Mouse (Mus musculus) heart, postnatal 0 days (tissue): Measurements from ENCODE around the gene Gm20696. TPM values are rescaled to one million over a fixed set of nuclear protein-coding genes. Genes with fewer than 3 reads are reported as not detected.

ENCODE experiments used
- ATAC-seq: fragments of 200-750 bp; cut with Nextera tagmentation; 2 replicates; pipeline ENCODE4 v1.8.0; 2017; ENCODE audit warnings: low read depth, moderate number of reproducible peaks, moderate library complexity; ENCODE audit not compliant: insufficient read depth
- DNase-seq: peaks from one replicate; pipeline ENCODE4 v3.0.0-alpha.2; 2016; ENCODE audit warnings: low spot score
- H3K27ac ChIP-seq: fragments of 300-500 bp; sonication (generic); 2 replicates; pipeline ENCODE4 v1.5.1; 2014; ENCODE audit warnings: low read depth, mild to moderate bottlenecking
- H3K27me3 ChIP-seq: fragments of 300-500 bp; sonication (generic); 2 replicates; pipeline ENCODE4 v1.6.1; 2014; ENCODE audit warnings: low read length, mixed read lengths; ENCODE audit not compliant: control insufficient read depth, insufficient read depth
- H3K36me3 ChIP-seq: fragments of 300-500 bp; sonication (generic); replicated peaks from 2 replicates; pipeline ENCODE4 v1.6.1; 2014; ENCODE audit warnings: low read length, mixed read lengths; ENCODE audit not compliant: control insufficient read depth, insufficient read depth
- H3K4me1 ChIP-seq: fragments of 300-500 bp; sonication (generic); 2 replicates; pipeline ENCODE4 v1.6.1; 2014; ENCODE audit warnings: antibody characterized with exemption; ENCODE audit not compliant: control insufficient read depth, insufficient read depth
- H3K4me2 ChIP-seq: fragments of 300-500 bp; sonication (generic); 2 replicates; pipeline ENCODE4 v1.6.1; 2014; ENCODE audit warnings: low read depth, mild to moderate bottlenecking, low read length, moderate library complexity
- H3K4me3 ChIP-seq: fragments of 300-500 bp; sonication (generic); 2 replicates; pipeline ENCODE4 v1.5.1; 2014; ENCODE audit warnings: low read depth, low read length
- H3K9ac ChIP-seq: fragments of 300-500 bp; sonication (generic); replicated peaks from 2 replicates; pipeline ENCODE4 v1.6.1; 2014; ENCODE audit warnings: low read depth, low read length, mixed read lengths
- H3K9me3 ChIP-seq: fragments of 300-500 bp; sonication (generic); replicated peaks from 2 replicates; pipeline ENCODE4 v1.6.1; 2016; ENCODE audit warnings: low read length; ENCODE audit not compliant: control insufficient read depth
- CTCF ChIP-seq: IDR thresholded peaks from 2 replicates; pipeline ENCODE4 v1.5.1; 2016; ENCODE audit warnings: antibody characterized with exemption, control low read depth, low read depth
- EP300 ChIP-seq: IDR thresholded peaks from 2 replicates; pipeline ENCODE4 v1.6.1; 2016; ENCODE audit warnings: antibody characterized with exemption, low read depth
- WGBS: fragments of 180-500 bp; shearing (Covaris S2); extraction: QIAGEN DNeasy Blood & Tissue Kit; methylation state at CpG from one replicate; pipeline ENCODE4 v1.1.7; 2014; 5-methylcytosine and 5-hydroxymethylcytosine counted together
- polyA plus RNA-seq: library from polyadenylated mRNA; unstranded; fragments of >200 nt; fragmentation: Nextera tagmentation; extraction: Ambion mirVana; gene quantifications from 2 replicates; pipeline ENCODE4 v1.2.1, GENCODE M21; 2015
- total RNA-seq: library from RNA; depleted of rRNA; stranded (reverse); fragments of >200 nt; gene quantifications from 2 replicates; pipeline ENCODE4 v1.2.3, GENCODE M21; 2014; ENCODE audit warnings: low replicate concordance

Gene Gm20696
- total and polyA plus RNA-seq, 2 experiments from 2014 or later: 0.95 to 2.0 TPM

DNA sequence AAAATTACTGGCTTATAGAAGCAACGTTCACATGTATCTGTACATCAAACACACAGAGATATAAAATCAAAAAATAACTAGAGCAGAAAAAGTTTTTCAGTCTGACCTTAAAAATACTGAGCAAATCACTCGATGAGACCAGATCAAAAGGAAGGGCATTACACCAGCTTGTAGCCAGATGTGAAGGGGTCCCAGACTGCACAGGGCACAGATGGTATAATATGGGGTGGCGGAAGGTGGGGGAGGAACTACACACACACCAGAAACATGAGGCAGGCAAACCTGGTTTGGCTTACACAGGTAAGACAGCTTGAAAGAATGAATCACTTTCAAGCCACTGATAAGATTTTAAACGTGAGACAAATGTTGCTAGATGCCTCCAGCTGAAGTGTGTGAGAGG lies 45.4 kb downstream of the Gm20696 start:
- Histone ChIP-seq H3K36me3 (no peaks in the 10 kb centered on the region), H3K4me3 (no peak overlapping the region), H3K4me2 (no peak overlapping the region), H3K27me3 (no peaks in the 10 kb centered on the region), H3K4me1 (no peaks in the 10 kb centered on the region), H3K27ac (no peak overlapping the region), H3K9ac (no peak overlapping the region), H3K9me3 (no peaks in the 10 kb centered on the region)
- no peak for TF ChIP-seq CTCF
- TF ChIP-seq EP300: no peak
- ATAC-seq: no peak
- DNase-seq: no peak
- WGBS: 71% methylated on average over 4 of the region's 4 CpGs

DNA sequence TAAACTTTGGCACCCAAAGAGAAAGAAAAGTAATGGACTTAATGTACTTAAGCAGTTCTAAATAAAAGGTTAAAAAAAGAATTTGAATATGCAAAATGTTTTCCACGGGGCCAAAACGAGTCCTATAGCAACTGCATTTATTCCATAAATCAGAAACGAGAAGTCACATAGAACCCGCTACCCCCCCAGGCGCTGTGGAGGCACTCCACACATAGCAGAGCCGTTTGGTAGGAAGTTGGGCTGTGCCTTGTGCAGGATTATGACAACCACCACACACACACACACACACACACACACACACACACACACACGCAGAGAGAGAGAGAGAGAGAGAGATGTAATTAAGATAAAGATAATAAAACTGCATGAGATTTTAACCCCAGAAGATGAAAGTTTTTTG lies 46.1 kb downstream of the Gm20696 start:
- DNase-seq (no peak), ATAC-seq (no peak)
- Histone ChIP-seq H3K4me3 (no peak overlapping the region), H3K9ac (no peak overlapping the region), H3K9me3 (no peaks in the 10 kb centered on the region), H3K36me3 (no peaks in the 10 kb centered on the region), H3K27ac (no peak overlapping the region), H3K4me2 (no peak overlapping the region), H3K4me1 (no peaks in the 10 kb centered on the region), H3K27me3 (no peaks in the 10 kb centered on the region)
- TF ChIP-seq CTCF (no peak), EP300 (no peak)
- WGBS: 81% methylated on average over 7 of the region's 7 CpGs

DNA sequence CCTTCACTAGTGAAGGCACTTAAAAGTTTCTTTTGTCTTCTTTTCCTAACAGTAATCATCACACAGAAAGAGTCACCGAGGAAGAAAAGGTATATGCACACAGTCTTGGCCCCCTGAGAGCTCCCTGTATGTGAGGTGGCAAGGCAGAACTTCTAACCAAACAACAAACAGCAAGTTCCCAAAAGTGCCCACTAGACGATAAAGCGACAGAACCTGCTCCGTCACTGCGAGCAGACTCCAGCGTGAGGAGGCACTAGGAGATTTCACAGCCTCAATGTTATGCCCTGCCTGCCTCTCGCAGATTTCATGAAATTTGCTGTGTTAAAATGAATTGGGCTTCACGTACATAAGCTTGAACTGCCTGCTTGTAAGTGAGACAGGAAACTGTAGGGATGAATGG lies 46.6 kb downstream of the Gm20696 start:
- TF ChIP-seq EP300 (no peak), CTCF (no peak)
- no peak for DNase-seq
- H3K4me1 ChIP-seq: no peaks in the 10 kb centered on the region
- no peak for ATAC-seq
- H3K27ac ChIP-seq: no peak overlapping the region
- H3K9me3 ChIP-seq: no peaks in the 10 kb centered on the region
- no peaks in the 10 kb centered on the region for H3K36me3 ChIP-seq
- H3K9ac ChIP-seq: no peak overlapping the region
- H3K4me3 ChIP-seq: no peak overlapping the region
- no peaks in the 10 kb centered on the region for H3K27me3 ChIP-seq
- H3K4me2 ChIP-seq: no peak overlapping the region
- WGBS: 58% methylated on average over 8 of the region's 8 CpGs

DNA sequence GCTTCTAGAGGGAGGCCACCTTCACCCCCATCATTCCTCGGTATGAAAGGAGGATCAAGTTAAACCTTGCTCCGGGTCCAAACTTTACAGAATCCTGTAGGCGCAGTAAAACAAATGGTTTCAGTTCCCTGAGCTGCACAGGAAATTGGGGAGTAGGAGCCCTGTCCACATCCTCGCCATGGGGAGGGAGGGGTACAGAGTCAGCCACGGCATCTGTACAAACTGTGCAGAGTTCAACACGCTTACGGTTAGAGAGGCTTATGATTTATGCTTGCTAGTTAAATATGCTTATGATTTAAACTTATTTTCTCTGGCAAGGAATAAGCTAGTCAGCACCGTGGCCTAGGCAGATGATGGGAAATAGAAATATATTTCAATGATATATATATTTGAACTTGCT lies 47.1 kb downstream of the Gm20696 start:
- Histone ChIP-seq H3K4me3 (no peak overlapping the region), H3K27me3 (no peaks in the 10 kb centered on the region), H3K9ac (no peak overlapping the region), H3K36me3 (no peaks in the 10 kb centered on the region), H3K4me2 (no peak overlapping the region), H3K9me3 (no peaks in the 10 kb centered on the region), H3K27ac (no peak overlapping the region), H3K4me1 (no peaks in the 10 kb centered on the region)
- DNase-seq: no peak
- TF ChIP-seq CTCF (no peak), EP300 (no peak)
- 51% methylated on average over 8 of the region's 8 CpGs for WGBS
- ATAC-seq: no peak

DNA sequence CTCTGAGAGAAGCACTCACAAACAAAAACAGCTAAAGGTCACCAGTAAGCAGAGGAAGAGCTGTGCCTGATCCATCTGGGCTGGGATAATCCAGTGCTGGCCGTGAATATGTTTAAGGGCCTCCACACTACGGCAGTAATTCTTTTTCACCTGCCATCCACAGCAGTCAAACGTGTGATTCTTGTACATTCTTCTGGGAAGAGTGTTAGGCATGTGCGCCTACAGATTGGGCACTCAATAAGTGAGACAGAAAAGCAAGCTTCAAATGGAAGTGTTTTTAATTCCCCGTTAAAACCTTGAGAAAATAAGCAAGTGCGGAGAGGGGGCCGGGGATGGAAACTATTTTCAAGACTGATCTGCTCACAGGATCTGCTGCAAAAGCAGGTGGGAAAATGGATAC lies 48.7 kb downstream of the Gm20696 start:
- 78% methylated on average over 7 of the region's 7 CpGs for WGBS
- no peak overlapping the region for H3K9ac ChIP-seq

DNA sequence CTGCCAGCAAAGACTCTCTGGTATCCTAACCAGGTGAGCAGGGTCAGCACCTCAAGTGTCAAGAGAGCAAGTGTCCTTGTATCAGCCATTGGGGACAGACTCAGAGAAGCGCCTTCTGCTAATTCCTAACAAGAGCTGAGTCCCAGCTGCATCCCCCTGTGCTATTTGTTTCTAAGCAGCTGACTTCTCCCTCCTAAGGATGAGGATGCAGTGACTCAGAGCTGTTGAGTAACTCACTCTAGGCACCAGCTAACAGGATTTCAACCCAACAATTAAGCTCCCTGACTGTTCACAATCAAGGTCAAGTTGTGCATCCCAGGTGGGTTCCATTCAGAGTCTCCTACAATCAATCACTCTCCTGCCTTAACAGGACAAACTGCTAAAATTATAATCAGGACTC lies 49.2 kb downstream of the Gm20696 start:
- WGBS: 75% methylated on average over 1 of the region's 1 CpGs
- TF ChIP-seq EP300 (no peak), CTCF (no peak)
- ATAC-seq (no peak), DNase-seq (no peak)
- no peak overlapping the region for H3K4me2 ChIP-seq
- H3K4me1 ChIP-seq: no peaks in the 10 kb centered on the region
- H3K4me3 ChIP-seq: no peak overlapping the region
- no peaks in the 10 kb centered on the region for H3K9me3 ChIP-seq
- no peak overlapping the region for H3K27ac ChIP-seq
- H3K27me3 ChIP-seq: no peaks in the 10 kb centered on the region
- H3K36me3 ChIP-seq: no peaks in the 10 kb centered on the region
- no peak overlapping the region for H3K9ac ChIP-seq

More for the DNA sequence above, 48.7 kb downstream of the Gm20696 start:
- ATAC-seq: no peak
- H3K27ac ChIP-seq: no peak overlapping the region
- TF ChIP-seq CTCF (no peak), EP300 (no peak)
- no peak for DNase-seq
- no peaks in the 10 kb centered on the region for H3K4me1 ChIP-seq
- H3K27me3 ChIP-seq: no peaks in the 10 kb centered on the region
- H3K36me3 ChIP-seq: no peaks in the 10 kb centered on the region
- no peak overlapping the region for H3K4me3 ChIP-seq
- H3K9me3 ChIP-seq: no peaks in the 10 kb centered on the region
- no peak overlapping the region for H3K4me2 ChIP-seq
